Mouse (Mus musculus) layer of hippocampus, adult 2 months (tissue): Measurements from ENCODE around the gene Btbd9. TPM values are rescaled to one million over a fixed set of nuclear protein-coding genes. Genes with fewer than 3 reads are reported as not detected.
"Not testable (repeated sequence)": the region's sequence is repeated elsewhere in the genome, so short reads cannot be mapped to it uniquely, and the experiment has no call there.

Experiments used
- DNase-seq, 2 experiments: peaks; one replicate each; pipeline ENCODE4 v3.0.0; 2022; ENCODE audit warnings: low spot score in 2 of 2
- H3K27ac ChIP-seq: fragments of 200-600 bp; 2 replicates; pipeline ENCODE4 v1.8.1; 2022
- H3K4me3 ChIP-seq: fragments of 200-600 bp; 2 replicates; pipeline ENCODE4 v1.8.1; 2022; ENCODE audit warnings: mild to moderate bottlenecking
- CTCF ChIP-seq: fragments of 200-600 bp; conservative IDR thresholded peaks from 2 replicates; pipeline ENCODE4 v1.8.1; 2022; ENCODE audit warnings: antibody characterized with exemption, mild to moderate bottlenecking, moderate library complexity
- long read RNA-seq, 2 experiments: library from polyadenylated mRNA; stranded (forward); transcript quantifications; one replicate each; pipeline ENCODE4 v2.0.0; 2021; ENCODE audit warnings: borderline mapping rate in 2 of 2
- total RNA-seq, 2 experiments: library from RNA; stranded (reverse); gene quantifications; 2 replicates each; pipeline ENCODE4 v1.2.3; 2021

Gene Btbd9
- 100 to 1,000 TPM; 168 to 187 TPM for total RNA-seq
- long read RNA-seq, experiment 1, full-length matches to known transcripts, result 39 of 93 reads
- long read RNA-seq, experiment 1, partial matches to known transcripts, result 8 of 93 reads
- long read RNA-seq, experiment 1, other reads (novel, unspliced or antisense), result 46 of 93 reads
- long read RNA-seq, experiment 2, full-length matches to known transcripts, result 68 of 139 reads
- long read RNA-seq, experiment 2, partial matches to known transcripts, result 9 of 139 reads
- long read RNA-seq, experiment 2, other reads (novel, unspliced or antisense), result 62 of 139 reads

- no peak for TF ChIP-seq CTCF
- peak within 1 kb of the TSS; percentile 99 for H3K27ac ChIP-seq
- peak within 1 kb of the TSS; percentile 89 for H3K4me3 ChIP-seq
- DNase-seq, result peak; percentile 93 to 95
Measured at GRCm38 (mm10) chr17:30575941-30576773, at the start of gene Btbd9. Btbd9 (minus strand) TSS chr17:30576488.

GRCm38 (mm10) chr17:30624132-30624531, 47.8 kb upstream of the Btbd9 start, which contains the start of gene Dnah8:
Dnah8 (plus strand) TSS chr17:30624354.
- not testable (repeated sequence) for H3K27ac ChIP-seq, H3K4me3 ChIP-seq, DNase-seq

DNA sequence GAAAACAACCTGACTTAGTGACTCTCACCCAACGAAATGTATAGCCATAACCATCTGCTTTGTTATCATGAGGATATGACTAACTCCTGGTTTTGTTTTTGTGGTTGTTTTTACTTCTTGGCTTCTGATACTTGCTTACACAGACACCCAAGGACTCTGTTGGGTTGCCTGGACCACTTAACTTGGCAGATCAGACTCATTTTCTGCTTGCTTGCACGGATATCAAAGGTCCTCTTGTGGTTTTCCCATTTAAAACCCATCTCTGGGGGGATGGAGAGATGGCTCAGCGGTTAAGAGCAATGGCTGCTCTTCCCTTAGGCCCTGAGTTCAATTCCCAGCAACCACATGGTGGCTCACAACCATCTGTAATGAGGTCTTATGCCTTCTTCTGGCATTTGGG, 46.9 kb upstream of the Btbd9 start:
- H3K4me3 ChIP-seq, result no peak overlapping the region
- no peak for DNase-seq
- no peak overlapping the region for H3K27ac ChIP-seq
- TF ChIP-seq CTCF, result no peak

DNA sequence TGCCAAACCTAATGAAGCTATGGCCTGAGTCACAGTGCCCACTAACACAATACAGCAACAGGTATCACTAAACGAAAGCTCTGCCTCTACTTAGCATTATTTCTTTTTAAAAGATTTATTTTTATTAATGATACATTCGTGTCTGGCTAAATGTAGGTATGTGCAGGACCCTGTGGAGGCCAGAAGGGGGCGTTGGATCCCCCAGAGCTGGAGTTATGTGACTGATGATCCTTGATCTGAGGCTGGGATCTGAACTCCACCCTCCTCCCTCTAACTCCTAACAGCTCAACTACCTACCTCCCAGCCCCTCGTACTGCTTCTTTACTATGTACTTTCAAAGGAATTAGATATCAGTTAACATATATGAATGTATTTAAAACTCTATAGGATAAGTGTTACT, 45.2 kb upstream of the Btbd9 start:
- peak; percentile 42 for TF ChIP-seq CTCF
- H3K4me3 ChIP-seq, result no peak overlapping the region
- no peak for DNase-seq
- no peak overlapping the region for H3K27ac ChIP-seq

DNA sequence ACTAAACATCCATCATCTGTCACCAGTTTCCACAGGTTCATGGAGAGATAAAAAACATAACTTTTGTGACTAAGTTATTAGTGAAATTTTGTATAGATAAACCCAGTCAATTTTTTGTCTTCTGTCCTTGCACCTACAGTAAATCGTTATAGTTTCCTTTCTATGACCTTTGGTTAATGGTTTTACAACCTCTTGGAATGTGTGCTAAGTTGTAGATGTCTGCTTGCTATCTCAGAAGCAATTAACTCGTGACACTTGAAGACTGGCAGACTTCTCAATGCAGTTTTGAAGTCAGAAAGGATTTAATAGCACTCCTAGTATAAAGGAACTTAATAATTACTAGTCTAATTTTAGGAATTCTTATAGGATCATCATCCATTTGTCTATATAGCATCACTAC, 44.3 kb upstream of the Btbd9 start:
- Histone ChIP-seq H3K4me3 (no peak overlapping the region), H3K27ac (no peak overlapping the region)
- DNase-seq, result no peak
- TF ChIP-seq CTCF, result no peak

GRCm38 (mm10) chr17:30619153-30619552, 42.9 kb upstream of the Btbd9 start:
- TF ChIP-seq CTCF, result no peak
- H3K4me3 ChIP-seq, result no peak overlapping the region
- H3K27ac ChIP-seq, result no peak overlapping the region
- no peak for DNase-seq

- H3K27ac ChIP-seq, result no peak overlapping the region
- no peak for DNase-seq
Measured at GRCm38 (mm10) chr17:30618136-30618891, 42.0 kb upstream of the Btbd9 start.

GRCm38 (mm10) chr17:30616203-30616602, 39.9 kb upstream of the Btbd9 start:
- H3K4me3 ChIP-seq, result no peak overlapping the region
- H3K27ac ChIP-seq, result no peak overlapping the region

More at GRCm38 (mm10) chr17:30618136-30618891, 42.0 kb upstream of the Btbd9 start:
- H3K4me3 ChIP-seq, result no peak overlapping the region
- TF ChIP-seq CTCF, result no peak

GRCm38 (mm10) chr17:30613350-30613749, 37.1 kb upstream of the Btbd9 start:
- Histone ChIP-seq H3K27ac (no peak overlapping the region), H3K4me3 (no peak overlapping the region)
- no peak for DNase-seq
- no peak for TF ChIP-seq CTCF

More at GRCm38 (mm10) chr17:30616203-30616602, 39.9 kb upstream of the Btbd9 start:
- no peak for DNase-seq
- no peak for TF ChIP-seq CTCF

- TF ChIP-seq CTCF, result peak; percentile 41; the same call in 1 of the 2 replicates
- DNase-seq, result peak; percentile 100
- H3K4me3 ChIP-seq, result peak overlapping the region; percentile 85
- H3K27ac ChIP-seq, result peak overlapping the region; percentile 98
Measured at GRCm38 (mm10) chr17:30612075-30612859, 36.0 kb upstream of the Btbd9 start.

DNA sequence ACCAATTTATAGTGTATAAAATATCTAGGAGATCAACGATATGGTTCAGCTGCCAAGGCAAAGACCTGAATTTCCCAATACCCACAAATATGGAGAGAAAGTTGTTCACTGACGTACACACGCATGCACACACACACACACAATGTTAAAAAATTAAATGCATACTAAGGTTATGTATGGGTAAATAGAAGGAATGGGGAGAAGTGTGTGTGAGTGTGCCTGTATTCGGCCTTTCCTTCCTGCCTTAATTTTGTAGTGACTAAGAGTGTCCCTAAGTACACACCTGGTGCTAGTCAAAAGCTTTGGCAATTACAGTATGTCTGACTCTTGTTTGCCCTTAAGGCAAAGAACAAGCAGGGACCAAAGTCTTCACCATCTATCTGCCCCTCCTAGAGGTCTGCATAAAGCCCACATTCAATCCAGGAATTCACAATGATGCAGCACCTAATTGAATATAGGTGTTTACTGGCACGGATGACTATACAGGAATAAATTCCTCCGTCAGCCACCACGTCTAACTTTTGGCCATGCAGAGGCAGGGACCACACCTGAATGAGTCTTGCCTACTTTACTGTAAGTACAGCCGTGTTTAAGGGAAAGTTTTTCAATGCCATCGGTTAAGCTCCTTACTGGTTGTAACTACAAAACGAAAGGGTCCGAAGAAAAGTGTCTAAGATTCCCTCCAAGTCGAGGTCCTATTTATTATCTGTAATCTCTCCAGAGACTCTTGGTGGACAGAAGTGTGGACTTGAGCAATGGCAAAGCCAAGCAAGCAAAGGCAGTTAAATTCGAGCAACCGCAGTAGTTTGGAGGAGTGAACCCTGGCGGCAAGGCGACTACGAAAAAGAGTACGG, 35.2 kb upstream of the Btbd9 start:
- Histone ChIP-seq H3K27ac (peak overlapping the region; percentile 98), H3K4me3 (peak overlapping the region; percentile 85)
- no peak for TF ChIP-seq CTCF
- DNase-seq, result peak in 1 of 2 experiments; percentile 8
